Mouse (Mus musculus) E14TG2a.4 (cell line): ENCODE data around the gene Trip13.

Experiments used
- CTCF ChIP-seq: conservative IDR thresholded peaks from 2 replicates; pipeline ENCODE4 v1.5.1; 2014; ENCODE audit warnings: low read length
- NANOG ChIP-seq: IDR thresholded peaks from 2 replicates; pipeline ENCODE4 v1.6.1; 2014; ENCODE audit warnings: borderline replicate concordance, low read length, mixed read lengths
- POU5F1 ChIP-seq: IDR thresholded peaks from 2 replicates; pipeline ENCODE4 v1.6.1; 2014; ENCODE audit warnings: low read length, borderline replicate concordance

DNA sequence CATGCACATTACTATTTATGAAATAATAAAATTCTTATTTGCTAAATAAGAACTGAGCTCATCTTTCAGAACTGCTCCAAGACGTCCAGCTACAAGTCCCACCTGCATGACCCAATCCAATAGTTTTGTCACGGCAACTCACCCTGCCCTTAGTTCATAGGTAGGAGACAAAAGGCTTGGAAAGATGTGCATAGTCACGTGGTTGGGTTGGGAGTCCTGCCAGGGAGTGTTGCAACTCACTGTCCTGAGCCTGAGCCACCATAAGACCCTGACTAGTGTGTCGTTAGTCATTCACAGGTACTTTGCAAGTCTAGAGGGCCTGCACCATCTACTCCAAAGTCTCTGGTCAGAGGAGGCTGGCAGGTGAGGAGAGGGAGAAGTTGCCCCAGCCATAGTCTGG, 51.5 kb downstream of the Trip13 start:
- no peak for TF ChIP-seq CTCF
- no peak for TF ChIP-seq NANOG
- TF ChIP-seq POU5F1, result no peak
